Mouse (Mus musculus) limb, embryonic 14.5 days (tissue): ENCODE measurements around the gene Rab3il1. TPM values are rescaled to one million over a fixed set of nuclear protein-coding genes. Genes with fewer than 3 reads are reported as not detected.
"Not testable (repeated sequence)": the region's sequence is repeated elsewhere in the genome, so short reads cannot be mapped to it uniquely, and the experiment has no call there.

Experiments used
- ATAC-seq: fragments of 200-750 bp; cut with Nextera tagmentation; 2 replicates; pipeline ENCODE4 v1.8.0; 2017; ENCODE audit warnings: low read depth, moderate number of reproducible peaks, moderate TSS enrichment; ENCODE audit not compliant: low FRiP score
- DNase-seq: peaks from one replicate; pipeline ENCODE4 v3.0.0-alpha.2; 2015; ENCODE audit warnings: low spot score
- H3K27ac ChIP-seq: fragments of 300-500 bp; sonication (generic); replicated peaks from 2 replicates; pipeline ENCODE4 v1.5.1; 2014; ENCODE audit warnings: low read depth, mild to moderate bottlenecking, low read length, moderate library complexity, mixed read lengths
- H3K27me3 ChIP-seq: fragments of 300-500 bp; sonication (generic); 2 replicates; pipeline ENCODE4 v1.6.1; 2014; ENCODE audit warnings: low read length, mixed read lengths; ENCODE audit not compliant: control insufficient read depth, insufficient read depth
- H3K36me3 ChIP-seq: fragments of 300-500 bp; sonication (generic); 2 replicates; pipeline ENCODE4 v1.6.1; 2014; ENCODE audit warnings: mild to moderate bottlenecking, low read length, moderate library complexity, mixed read lengths; ENCODE audit not compliant: control insufficient read depth, insufficient read depth
- H3K4me1 ChIP-seq: fragments of 300-500 bp; sonication (generic); 2 replicates; pipeline ENCODE4 v1.6.1; 2014; ENCODE audit warnings: antibody characterized with exemption, low read length, mixed read lengths; ENCODE audit not compliant: control insufficient read depth, insufficient read depth
- H3K4me2 ChIP-seq: fragments of 300-500 bp; sonication (generic); replicated peaks from 2 replicates; pipeline ENCODE4 v1.6.1; 2014; ENCODE audit warnings: low read depth, mild to moderate bottlenecking, low read length, moderate library complexity; ENCODE audit not compliant: severe bottlenecking
- H3K4me3 ChIP-seq: fragments of 300-500 bp; sonication (generic); replicated peaks from 2 replicates; pipeline ENCODE4 v1.5.1; 2014; ENCODE audit warnings: low read length
- H3K9ac ChIP-seq: fragments of 300-500 bp; sonication (generic); 2 replicates; pipeline ENCODE4 v1.6.1; 2014; ENCODE audit warnings: mild to moderate bottlenecking, low read depth, low read length, moderate library complexity; ENCODE audit not compliant: severe bottlenecking
- H3K9me3 ChIP-seq: fragments of 300-500 bp; sonication (generic); 2 replicates; pipeline ENCODE4 v1.6.1; 2016; ENCODE audit warnings: low read length; ENCODE audit not compliant: control insufficient read depth
- POLR2A ChIP-seq: fragments of 200-500 bp; IDR thresholded peaks from 2 replicates; pipeline ENCODE4 v1.8.0; 2012; ENCODE audit warnings: inconsistent platforms, mild to moderate bottlenecking, moderate library complexity, borderline replicate concordance; ENCODE audit not compliant: insufficient read depth, insufficient read length; ENCODE audit errors: extremely low read depth
- WGBS: fragments of 180-500 bp; shearing (Covaris S2); extraction: QIAGEN DNeasy Blood & Tissue Kit; methylation state at CpG from one replicate; pipeline ENCODE4 v1.1.7; 2014; 5-methylcytosine and 5-hydroxymethylcytosine counted together
- polyA plus RNA-seq, 2 experiments: library from polyadenylated mRNA; depleted of rRNA in 1 of 2; stranded (reverse) in 1 of 2; unstranded in 1 of 2; fragments of >200 nt; fragmentation: Nextera tagmentation in 1 of 2; extraction: Ambion mirVana in 1 of 2; gene quantifications; 2 replicates each; pipeline versions ENCODE4 v1.2.1 to v1.2.3; 2012 to 2014

Gene Rab3il1
- polyA plus RNA-seq, 2 experiments = 36.1 to 43.9 TPM

GRCm38 (mm10) chr19:9966096-9966867 is 35.2 kb upstream of the Rab3il1 start:
- Histone ChIP-seq H3K27ac (no peak overlapping the region), H3K27me3 (no peaks in the 10 kb centered on the region)
- ATAC-seq = no peak

GRCm38 (mm10) chr19:9968081-9968787 is 33.2 kb upstream of the Rab3il1 start:
- Histone ChIP-seq H3K4me1 (no peaks in the 10 kb centered on the region), H3K4me2 (no peak overlapping the region), H3K9me3 (no peaks in the 10 kb centered on the region), H3K27ac (no peak overlapping the region), H3K36me3 (no peaks in the 10 kb centered on the region), H3K9ac (no peak overlapping the region), H3K27me3 (no peaks in the 10 kb centered on the region), H3K4me3 (no peak overlapping the region)
- DNase-seq (no peak), ATAC-seq (no peak)
- no peak for TF ChIP-seq POLR2A
- WGBS = 80% methylated on average over 8 of the region's 10 CpGs

More at GRCm38 (mm10) chr19:9966096-9966867, 35.2 kb upstream of the Rab3il1 start:
- H3K9me3 ChIP-seq = no peaks in the 10 kb centered on the region
- WGBS = 39% methylated on average over 2 of the region's 2 CpGs
- no peak overlapping the region for H3K4me3 ChIP-seq
- no peak overlapping the region for H3K9ac ChIP-seq
- no peak for TF ChIP-seq POLR2A
- no peaks in the 10 kb centered on the region for H3K36me3 ChIP-seq
- no peak overlapping the region for H3K4me2 ChIP-seq
- no peak for DNase-seq
- no peaks in the 10 kb centered on the region for H3K4me1 ChIP-seq

- H3K4me1 ChIP-seq, H3K9me3 ChIP-seq, H3K27me3 ChIP-seq, H3K36me3 ChIP-seq, ATAC-seq, DNase-seq, H3K9ac ChIP-seq, H3K4me2 ChIP-seq, H3K4me3 ChIP-seq, H3K27ac ChIP-seq: not testable (repeated sequence)
- WGBS = 48% methylated on average over 2 of the region's 2 CpGs
Measured at GRCm38 (mm10) chr19:9974853-9975252, 26.6 kb upstream of the Rab3il1 start.

- WGBS = 85% methylated on average over 10 of the region's 10 CpGs
- Histone ChIP-seq H3K4me2 (no peak overlapping the region), H3K27me3 (no peaks in the 10 kb centered on the region), H3K9me3 (no peaks in the 10 kb centered on the region), H3K4me3 (no peak overlapping the region), H3K4me1 (peaks cover 10% of the 10 kb centered on the region), H3K36me3 (no peaks in the 10 kb centered on the region), H3K9ac (no peak overlapping the region), H3K27ac (no peak overlapping the region)
- no peak for TF ChIP-seq POLR2A
- ATAC-seq = no peak
- DNase-seq = no peak
Measured at GRCm38 (mm10) chr19:9977085-9977484, 24.4 kb upstream of the Rab3il1 start.

- TF ChIP-seq POLR2A = no peak
- no peak overlapping the region for H3K27ac ChIP-seq
- peaks cover 10% of the 10 kb centered on the region for H3K4me1 ChIP-seq
- no peaks in the 10 kb centered on the region for H3K27me3 ChIP-seq
- no peaks in the 10 kb centered on the region for H3K9me3 ChIP-seq
- peak; percentile 47 for DNase-seq
- no peak overlapping the region for H3K9ac ChIP-seq
- WGBS = 41% methylated on average over 5 of the region's 5 CpGs
- ATAC-seq = no peak
- no peaks in the 10 kb centered on the region for H3K36me3 ChIP-seq
- H3K4me2 ChIP-seq = no peak overlapping the region
- H3K4me3 ChIP-seq = no peak overlapping the region
Measured at GRCm38 (mm10) chr19:9978431-9978951, 23.0 kb upstream of the Rab3il1 start.
